Mouse (Mus musculus) ES-Bruce4 (cell line): ENCODE results near the gene Aip.

Experiments
- CTCF ChIP-seq: IDR thresholded peaks from one replicate; pipeline ENCODE4 v1.8.1; 2011; ENCODE audit warnings: low read depth, low read length
- EP300 ChIP-seq: IDR thresholded peaks from 2 replicates; pipeline ENCODE4 v1.6.1; 2011; ENCODE audit warnings: low read depth, low read length; ENCODE audit not compliant: insufficient read depth
- POLR2A ChIP-seq: IDR thresholded peaks from one replicate; pipeline ENCODE4 v1.8.1; 2011; ENCODE audit warnings: low read length; ENCODE audit not compliant: insufficient read depth

- TF ChIP-seq CTCF (no peak), POLR2A (no peak), EP300 (no peak)
Measured at GRCm38 (mm10) chr19:4155223-4156072, 29.8 kb upstream of the Aip start.
